Mouse (Mus musculus) sigmoid colon, adult 10 weeks (tissue): Measurements from ENCODE around the gene Olfr735. TPM values are rescaled to one million over a fixed set of nuclear protein-coding genes. Genes with fewer than 3 reads are reported as not detected.

Experiments
- polyA plus RNA-seq: library from polyadenylated mRNA; stranded (reverse); fragments of 350-450 nt; fragmentation: Illumina TruSeq; extraction: RNeasy Lipid Tissue Mini Kit (QIAGEN cat#74804); gene quantifications from one replicate; pipeline ENCODE4 v1.2.3, GENCODE M21; 2014; ENCODE audit warnings: low read depth, low replicate concordance

The Olfr735 gene
- polyA plus RNA-seq = not detected

DNA sequence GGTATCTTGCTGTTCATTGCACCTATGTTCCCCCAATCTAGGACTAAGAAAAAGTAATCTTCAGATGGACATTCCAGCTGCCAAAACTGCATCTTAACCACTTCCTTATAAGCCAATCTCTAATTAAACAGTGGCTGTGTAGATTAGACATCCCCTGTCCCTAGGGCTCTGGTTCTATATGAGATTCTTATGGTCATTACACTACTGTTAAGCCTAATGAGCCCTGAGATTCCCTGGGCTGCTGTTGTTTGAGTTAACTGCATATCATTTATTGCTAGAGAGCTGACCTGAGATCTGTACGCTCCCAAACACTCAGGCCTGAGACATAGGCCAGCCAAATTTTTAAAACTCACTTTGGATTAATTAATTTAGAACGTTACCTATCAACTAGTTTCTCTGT is at the start of gene Olfr735:
Gene Olfr735, minus strand, starts transcription at position 77 of the 400 bp plus-strand sequence.

DNA sequence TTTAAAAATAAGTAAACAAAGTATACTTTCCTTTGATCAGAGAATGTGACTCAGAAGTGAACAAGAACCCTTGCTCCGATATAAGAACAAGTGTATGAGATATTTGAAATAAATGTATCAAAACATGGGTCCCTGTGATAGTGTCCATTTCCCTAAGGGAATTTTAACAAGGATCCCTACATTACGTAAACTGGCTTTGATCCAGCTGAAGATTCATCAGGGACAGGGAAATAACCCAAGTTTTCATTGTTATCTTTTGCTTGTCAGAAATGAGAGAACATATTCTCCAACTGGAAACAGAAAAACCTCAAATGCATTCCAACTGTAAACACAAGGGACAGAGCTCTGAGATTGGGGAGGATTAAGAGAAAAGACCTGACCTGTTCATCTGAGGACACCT is 32.2 kb upstream of the Olfr735 start, which contains the start of gene Olfr736:
Gene Olfr736, plus strand, starts transcription at position 301 of the 400 bp plus-strand sequence.

DNA sequence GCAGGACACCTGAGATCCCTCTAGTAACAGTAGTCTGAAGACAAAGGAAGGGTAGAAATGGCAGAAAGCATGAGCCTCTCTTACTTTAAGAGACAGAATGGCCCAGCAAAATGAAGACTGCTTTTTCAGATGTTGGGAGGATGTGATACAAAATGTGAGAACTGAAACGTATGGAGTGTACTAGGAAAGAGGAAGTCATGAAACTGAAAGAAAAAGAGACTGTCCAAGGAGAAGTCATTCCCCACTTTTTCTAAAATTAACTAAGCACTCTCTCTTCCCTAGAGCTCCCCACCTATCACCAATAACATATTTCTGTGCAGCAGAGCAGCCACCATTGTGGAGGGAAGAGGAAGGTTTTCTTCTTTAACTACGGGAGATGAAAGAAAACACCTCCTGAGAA is 8.9 kb upstream of the Olfr735 start, which contains the start of gene Tlr11:
Gene Tlr11, plus strand, starts transcription at position 322 of the 400 bp plus-strand sequence.

DNA sequence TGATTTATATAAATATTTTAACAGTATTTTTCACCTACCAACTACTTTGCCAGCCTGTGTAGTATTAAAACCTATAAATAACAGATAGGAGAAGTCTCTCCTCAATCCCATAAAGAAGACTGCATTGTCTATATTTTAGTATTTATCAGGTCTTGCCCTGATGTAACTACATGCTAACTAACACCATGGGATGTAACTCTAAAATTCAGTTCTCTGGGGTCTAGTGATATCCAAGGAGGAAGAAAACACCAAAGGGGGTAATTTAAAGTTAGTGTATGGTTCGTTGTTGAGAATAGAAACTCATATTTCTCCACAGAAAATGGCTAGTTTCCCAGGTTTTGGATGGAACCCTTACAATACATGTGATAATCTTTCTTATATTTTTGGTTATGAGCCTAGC is 22.0 kb downstream of the Olfr735 start, which contains the start of gene Olfr734:
Gene Olfr734, minus strand, starts transcription at position 101 of the 400 bp plus-strand sequence.

DNA sequence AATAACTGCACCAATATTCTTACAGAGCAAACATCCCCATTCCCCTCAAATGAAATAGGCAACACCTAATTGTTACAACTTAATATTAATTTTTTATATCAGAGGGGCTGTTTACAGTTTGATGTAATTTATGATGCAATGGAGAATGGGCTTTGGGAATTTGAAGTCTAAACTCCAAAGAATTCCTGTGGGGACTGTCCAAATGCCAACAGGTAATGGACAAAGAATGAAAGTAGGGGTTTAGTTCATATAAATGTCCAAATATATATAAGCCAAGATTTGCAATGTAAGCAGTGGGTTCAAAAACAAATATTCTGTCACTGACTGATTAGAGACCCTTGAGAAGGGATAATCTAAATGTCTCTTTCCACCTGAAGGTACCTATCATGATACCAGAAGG is 47.2 kb downstream of the Olfr735 start, which contains the start of gene Olfr733:
Gene Olfr733, minus strand, starts transcription at position 101 of the 400 bp plus-strand sequence.

Other genes starting within 250 kb of the Olfr735 start
- gene Olfr727, start 225.7 kb downstream of the Olfr735 start, polyA plus RNA-seq = not detected
- gene Olfr728, start 206.2 kb downstream of the Olfr735 start, polyA plus RNA-seq = not detected
- not detected for gene Olfr729, start 196.0 kb downstream of the Olfr735 start, polyA plus RNA-seq
- gene Olfr730, start 160.7 kb downstream of the Olfr735 start, polyA plus RNA-seq = not detected
- gene Olfr731, start 107.0 kb downstream of the Olfr735 start, polyA plus RNA-seq = not detected
- not detected for gene Olfr732, start 64.7 kb downstream of the Olfr735 start, polyA plus RNA-seq
- not detected for gene Olfr733, start 47.4 kb downstream of the Olfr735 start, polyA plus RNA-seq
- not detected for gene Olfr734, start 22.1 kb downstream of the Olfr735 start, polyA plus RNA-seq
- gene Tlr11, start 9.0 kb upstream of the Olfr735 start, polyA plus RNA-seq = 1.4 TPM
- gene Olfr736, start 32.3 kb upstream of the Olfr735 start, polyA plus RNA-seq = not detected
- not detected for gene Olfr738, start 58.7 kb upstream of the Olfr735 start, polyA plus RNA-seq
- gene Olfr739, start 69.8 kb upstream of the Olfr735 start, polyA plus RNA-seq = not detected
- not detected for gene Olfr740, start 96.7 kb upstream of the Olfr735 start, polyA plus RNA-seq
- gene Olfr741, start 123.9 kb upstream of the Olfr735 start, polyA plus RNA-seq = not detected
- not detected for gene Olfr742, start 154.7 kb upstream of the Olfr735 start, polyA plus RNA-seq
- not detected for gene Olfr743, start 173.0 kb upstream of the Olfr735 start, polyA plus RNA-seq